Mouse (Mus musculus) left cerebral cortex, adult 8-10 months (tissue): Measurements from ENCODE around the gene Rnf130. TPM values are rescaled to one million over a fixed set of nuclear protein-coding genes. Genes with fewer than 3 reads are reported as not detected.

Experiments
- DNase-seq, 2 experiments: peaks; one replicate each; pipeline ENCODE4 v3.0.0; 2022; ENCODE audit warnings: low spot score in 2 of 2
- total RNA-seq, 4 experiments: library from RNA; stranded (reverse); gene quantifications; 2 replicates each; pipeline ENCODE4 v1.2.4; 2022

Gene Rnf130
- total RNA-seq: 100 to 1,000 TPM in 3 of 4 experiments, 10 to 100 TPM in 1; 99.1 to 110 (median 102) TPM

- DNase-seq: peak; percentile 91 to 95
These were observed at the start of gene Rnf130 for GRCm38 (mm10) chr11:50024833-50025720. TSS of gene Rnf130 (plus strand) at chr11:50025346.

- DNase-seq: no peak
These were observed 47.1 kb upstream of the Rnf130 start for GRCm38 (mm10) chr11:49977963-49978568.

DNA sequence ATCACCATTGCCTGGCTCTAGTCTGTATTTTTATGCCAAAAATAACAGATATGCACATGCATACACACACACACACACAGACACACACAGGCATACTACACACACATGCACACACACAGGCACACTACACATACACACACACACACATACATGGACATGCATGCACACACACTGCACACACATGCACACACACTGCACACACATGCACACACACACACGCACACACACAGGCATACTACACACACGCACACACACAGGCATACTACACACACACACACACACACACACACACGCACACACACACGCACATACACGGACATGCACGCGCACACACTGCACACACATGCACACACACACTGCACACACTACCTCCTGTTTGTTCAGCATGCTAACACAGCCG is 46.2 kb upstream of the Rnf130 start:
- no peak for DNase-seq

GRCm38 (mm10) chr11:49980681-49981235 is 44.4 kb upstream of the Rnf130 start:
- no peak for DNase-seq

- DNase-seq: no peak
These were observed 43.7 kb upstream of the Rnf130 start for GRCm38 (mm10) chr11:49981321-49981963.

- DNase-seq: no peak
These were observed 43.1 kb upstream of the Rnf130 start for GRCm38 (mm10) chr11:49982094-49982493.

DNA sequence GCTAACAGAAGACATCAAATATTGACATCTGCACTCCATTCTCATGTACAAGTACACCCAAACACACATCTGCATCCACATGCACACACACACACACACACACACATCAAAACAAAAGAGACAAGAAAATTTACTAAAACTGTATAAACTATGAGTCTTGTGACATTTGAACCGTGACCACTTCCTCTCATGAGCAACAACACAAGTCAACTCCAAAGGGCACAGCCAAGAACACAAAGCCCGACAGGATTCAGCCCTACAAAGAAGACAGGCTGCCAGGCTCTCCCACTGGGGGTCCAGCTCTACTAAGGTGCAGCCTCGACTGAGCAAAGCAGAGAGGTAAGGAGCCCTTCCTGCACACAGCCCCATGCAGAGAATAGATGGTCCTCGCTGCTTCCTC is 42.3 kb upstream of the Rnf130 start:
- DNase-seq: no peak

GRCm38 (mm10) chr11:49983875-49984552 is 41.1 kb upstream of the Rnf130 start:
- DNase-seq: no peak

DNA sequence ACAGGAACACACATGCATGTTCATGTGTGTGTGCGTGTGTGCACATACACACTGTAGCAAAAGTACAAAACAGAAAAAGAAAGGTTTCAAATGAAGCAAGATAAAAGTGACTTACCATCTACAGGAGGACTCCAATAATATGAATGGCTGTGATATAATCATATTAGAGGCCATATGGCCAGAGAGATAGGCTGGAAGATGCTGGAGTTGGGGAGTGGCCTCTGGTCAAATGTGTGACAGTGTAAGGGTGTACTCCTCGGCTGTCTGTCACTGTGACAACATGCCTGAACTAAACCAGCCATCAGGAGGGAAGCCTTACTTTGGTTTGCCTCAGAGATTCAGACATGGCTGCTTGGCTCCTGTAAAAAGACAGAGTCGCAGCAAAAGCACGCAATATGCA is 40.1 kb upstream of the Rnf130 start:
- DNase-seq: no peak

DNA sequence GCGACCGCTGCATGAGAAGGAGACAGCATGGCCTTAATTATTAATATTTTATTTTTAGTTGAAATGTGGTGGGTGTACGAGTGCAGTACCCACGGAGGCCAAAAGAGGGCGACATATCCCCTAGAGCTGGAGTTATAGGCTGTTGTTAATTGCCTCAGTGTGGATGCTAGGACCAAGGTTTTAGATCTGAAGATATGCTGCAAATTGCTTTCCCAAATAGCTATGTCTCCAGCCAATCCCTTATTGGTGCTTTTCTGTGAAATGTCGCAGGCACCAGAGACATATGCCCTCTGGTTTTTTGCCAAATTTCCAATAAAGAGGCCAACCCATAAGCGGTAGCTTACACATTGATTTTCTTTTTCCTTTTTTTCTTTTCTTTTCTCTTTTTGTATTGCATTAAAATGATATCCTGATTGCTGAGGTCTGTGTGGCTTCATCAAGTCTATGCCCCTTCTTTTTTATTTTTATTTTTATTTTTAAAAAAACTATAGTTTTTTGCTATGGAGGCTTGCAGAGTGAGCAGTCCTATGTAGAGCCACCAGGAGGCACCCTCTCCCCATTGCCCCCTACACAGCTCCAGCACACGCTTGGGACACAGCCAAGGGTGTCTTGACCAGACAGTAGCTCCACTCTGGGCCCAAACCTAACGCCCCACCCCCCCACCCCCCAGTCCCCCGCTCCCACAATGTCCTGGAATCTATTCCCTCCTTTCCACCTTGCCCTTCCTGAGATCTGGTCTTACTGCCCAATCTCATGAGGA is 38.7 kb upstream of the Rnf130 start:
- peak in 1 of 2 experiments; percentile 67 for DNase-seq

GRCm38 (mm10) chr11:49994536-49994935 is 30.6 kb upstream of the Rnf130 start:
- no peak for DNase-seq

DNA sequence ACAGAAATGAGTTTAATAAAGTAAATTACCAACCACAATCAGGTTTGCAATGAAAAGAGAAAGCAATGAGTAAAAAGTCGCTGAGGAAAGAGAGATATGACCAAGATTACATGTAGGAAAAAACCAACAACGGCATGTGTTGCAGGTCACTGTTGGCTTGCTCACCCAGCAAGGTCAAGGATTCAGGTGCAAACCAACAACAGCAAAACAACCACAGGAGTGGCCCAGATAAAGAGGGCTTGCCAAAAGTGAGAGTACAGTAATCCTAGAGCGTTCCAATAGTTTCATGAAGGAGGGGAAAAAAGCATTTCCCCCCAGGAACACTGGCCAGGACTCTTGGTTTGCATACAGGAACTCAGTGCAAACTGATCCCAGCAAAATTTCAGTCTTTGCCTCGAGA is 28.7 kb upstream of the Rnf130 start:
- DNase-seq: no peak

DNA sequence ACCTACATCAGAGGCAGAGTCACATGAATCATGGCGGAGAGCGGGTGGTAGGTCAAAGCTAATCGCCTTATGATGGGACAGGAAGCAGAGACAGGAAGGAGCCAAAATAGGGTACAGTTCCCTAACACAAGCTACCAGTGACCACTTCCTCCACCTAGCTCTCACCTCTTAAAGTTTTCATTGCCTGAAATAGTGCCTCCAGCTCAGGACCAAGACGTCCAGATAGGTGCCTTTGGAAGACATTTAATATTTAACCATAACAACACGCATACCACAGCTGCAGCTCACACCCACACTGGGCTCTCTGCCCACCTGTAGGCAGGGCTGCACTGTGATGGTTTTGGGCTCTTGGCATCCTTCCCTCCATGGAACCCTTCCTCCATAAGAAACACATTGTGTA is 27.8 kb upstream of the Rnf130 start:
- DNase-seq: peak in 1 of 2 experiments; percentile 46

GRCm38 (mm10) chr11:50002853-50003252 is 22.3 kb upstream of the Rnf130 start:
- DNase-seq: no peak

DNA sequence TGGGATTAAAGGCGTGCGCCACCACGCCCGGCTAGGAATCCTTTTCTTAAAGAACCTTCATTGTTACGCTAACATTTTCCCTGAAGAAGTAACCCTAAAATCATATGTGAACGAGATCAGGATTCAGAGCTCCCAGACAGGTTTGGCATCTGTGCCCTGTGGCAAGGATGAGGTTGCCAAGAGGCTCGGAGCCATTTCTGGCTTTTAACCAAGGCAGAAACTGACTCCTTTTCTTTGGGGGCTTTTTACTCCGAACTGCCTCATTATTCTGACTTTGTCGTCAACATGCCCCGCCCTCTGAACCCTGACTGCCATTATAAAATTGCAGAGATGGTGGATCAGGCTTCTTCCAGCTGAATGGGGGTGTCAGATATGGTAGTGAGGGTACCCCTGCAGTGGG is 17.4 kb upstream of the Rnf130 start:
- no peak for DNase-seq

GRCm38 (mm10) chr11:50008231-50008630 is 16.9 kb upstream of the Rnf130 start:
- DNase-seq: no peak

GRCm38 (mm10) chr11:50013016-50013415 is 12.1 kb upstream of the Rnf130 start:
- no peak for DNase-seq

GRCm38 (mm10) chr11:50016503-50016902 is 8.6 kb upstream of the Rnf130 start:
- DNase-seq: no peak

DNA sequence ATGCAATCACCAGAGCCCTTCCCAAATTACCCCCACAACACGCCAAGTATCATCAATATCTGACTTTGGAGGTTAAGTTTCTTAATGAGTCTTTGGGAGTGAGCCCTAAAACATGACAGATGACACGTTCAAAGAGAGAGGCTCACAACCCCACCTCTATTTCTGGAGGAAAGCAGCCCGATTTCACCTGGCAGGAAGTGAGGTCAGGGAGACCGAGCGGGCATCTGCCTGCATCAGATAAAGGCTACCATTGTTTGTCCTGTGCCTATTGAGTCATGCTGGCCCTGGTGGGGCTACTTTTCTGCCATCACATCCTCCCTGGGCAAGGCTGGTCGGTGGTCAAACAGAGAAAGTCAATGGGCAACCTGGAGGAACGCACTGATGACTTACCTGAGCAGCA is 7.6 kb upstream of the Rnf130 start:
- no peak for DNase-seq

GRCm38 (mm10) chr11:50018848-50019247 is 6.3 kb upstream of the Rnf130 start:
- DNase-seq: no peak

DNA sequence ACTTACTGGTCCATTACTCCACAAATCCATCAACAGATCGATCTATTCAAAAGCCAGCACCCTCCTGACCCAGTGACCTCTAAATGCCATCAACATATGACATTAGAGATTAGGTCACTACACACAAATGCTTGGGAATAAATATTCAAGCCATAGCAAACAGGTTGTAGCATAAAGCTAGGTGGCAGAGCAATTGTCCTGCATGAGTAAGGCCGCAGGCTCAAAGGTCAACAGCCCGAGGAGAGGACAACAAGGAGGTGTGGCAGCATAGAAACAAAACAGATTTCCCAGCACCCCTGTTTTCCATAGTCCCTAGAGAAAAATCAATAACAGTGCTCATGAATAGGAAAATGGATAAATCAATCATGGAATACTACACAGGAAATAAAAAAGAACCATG is 3.1 kb upstream of the Rnf130 start:
- DNase-seq: no peak
